In genomic region chr3:156252256-156252861, GRCm38 (mm10) we compare ENCODE assay signal across 14 mouse cellular contexts.
"Had no signal": no experiment of that assay in that cellular context is flagged by ENCODE, and none has a peak within 500 bp of the region (broad histone marks: within the 10 kb centered on the region; RNA-seq: fewer than 3 reads in every experiment).

No protein-coding gene starts in this region.

- H3K4me2 ChIP-seq: kidney, embryonic 15.5 days; limb, embryonic 12.5 days; liver, embryonic 13.5 days; lung, embryonic 15.5 days; stomach, embryonic 15.5 days had no signal

- H3K27ac ChIP-seq: kidney, embryonic 15.5 days; limb, embryonic 12.5 days; liver, embryonic 13.5 days; lung, embryonic 15.5 days; macrophage; stomach, embryonic 15.5 days had no signal

- H3K4me1 ChIP-seq: kidney, embryonic 15.5 days; liver, embryonic 13.5 days; lung, embryonic 15.5 days; megakaryocyte, embryonic 14.5 days; stomach, embryonic 15.5 days had no signal

- H3K9ac ChIP-seq: kidney, embryonic 15.5 days; limb, embryonic 12.5 days; liver, embryonic 13.5 days; liver, postnatal 0 days; lung, embryonic 15.5 days; stomach, embryonic 15.5 days had no signal

- DNase-seq: kidney, adult 2 months; kidney, postnatal 14 days; liver; liver, embryonic 13.5 days; liver, postnatal 0 days; lung, postnatal 14 days; right cerebral cortex, postnatal 14 days; thymus, postnatal 36 days had no signal

- H3K9me3 ChIP-seq: kidney, embryonic 15.5 days; limb, embryonic 12.5 days; liver, embryonic 13.5 days; lung, embryonic 15.5 days; megakaryocyte, embryonic 14.5 days; stomach, embryonic 15.5 days had no signal

- H3K36me3 ChIP-seq: kidney, embryonic 15.5 days; limb, embryonic 12.5 days; liver, embryonic 13.5 days; lung, embryonic 15.5 days; stomach, embryonic 15.5 days had no signal

- ATAC-seq: liver, postnatal 0 days had no signal

- H3K27me3 ChIP-seq: kidney, embryonic 15.5 days; limb, embryonic 12.5 days; liver, embryonic 13.5 days; lung, embryonic 15.5 days; megakaryocyte, embryonic 14.5 days; stomach, embryonic 15.5 days had no signal

- H3K4me3 ChIP-seq: kidney, embryonic 15.5 days; limb, embryonic 12.5 days; liver, embryonic 13.5 days; lung, embryonic 15.5 days; megakaryocyte, embryonic 14.5 days; stomach, embryonic 15.5 days had no signal
